Comparison of ENCODE assay signal across 25 mouse cellular contexts in genomic region chr19:7566826-7567225, GRCm38 (mm10). TPM values are rescaled to one million over a fixed set of nuclear protein-coding genes. Genes with fewer than 3 reads are reported as not detected.
A peak's percentile ranks its signal among the peaks of the same experiment; 100 is the strongest.
DNase-seq lines count a peak whose midpoint lies in the region; ATAC-seq and TF ChIP-seq lines count a peak whose summit lies in the region.
"Had no signal": no experiment of that assay in that cellular context is flagged by ENCODE, and none has a peak within 500 bp of the region (broad histone marks: within the 10 kb centered on the region; RNA-seq: fewer than 3 reads in every experiment).

No protein-coding gene starts in this region.

- TF ChIP-seq EP300 in stomach, postnatal 0 days (optimal IDR thresholded peaks at IDR 0.05), result no peak

- 73% methylated on average over 3 of the region's 3 CpGs for whole genome bisulfite sequencing in stomach, postnatal 0 days

- H3K27me3 ChIP-seq in stomach, postnatal 0 days (ENCODE audit: control insufficient read depth, insufficient read depth, low read length), result no peaks in the 10 kb centered on the region
- H3K27me3 ChIP-seq: CH12.LX; stomach, embryonic 15.5 days had no signal

- H3K4me1 ChIP-seq in stomach, postnatal 0 days (replicated peaks; ENCODE audit: control insufficient read depth, insufficient read depth), result no peaks in the 10 kb centered on the region
- H3K4me1 ChIP-seq: stomach, embryonic 15.5 days had no signal

- H3K4me3 ChIP-seq in stomach, postnatal 0 days (ENCODE audit: low read depth, low read length), result no peak overlapping the region
- H3K4me3 ChIP-seq: stomach, embryonic 15.5 days had no signal

- H3K9me3 ChIP-seq in stomach, postnatal 0 days (ENCODE audit: control insufficient read depth, low read length), result no peaks in the 10 kb centered on the region
- H3K9me3 ChIP-seq: stomach, embryonic 15.5 days had no signal

- H3K27ac ChIP-seq in stomach, postnatal 0 days (replicated peaks), result no peak overlapping the region
- H3K27ac ChIP-seq: hindbrain, postnatal 0 days; kidney, postnatal 0 days; stomach, embryonic 15.5 days had no signal

- H3K36me3 ChIP-seq in stomach, postnatal 0 days (ENCODE audit: control insufficient read depth, insufficient read depth, low read length), result no peaks in the 10 kb centered on the region
- H3K36me3 ChIP-seq: stomach, embryonic 15.5 days had no signal

- TF ChIP-seq CTCF in stomach, postnatal 0 days (IDR thresholded peaks at IDR 0.05; ENCODE audit: low read depth), result no peak

- ATAC-seq in stomach, postnatal 0 days (ENCODE audit: low FRiP score, low TSS enrichment), result no peak
- ATAC-seq: hindbrain, postnatal 0 days; midbrain, embryonic 16.5 days had no signal

- peak; percentile 17 to 40 for DNase-seq in frontal cortex, adult 2 months (ENCODE audit: extremely low spot score in 1 of 2, low spot score in 1 of 2)
- DNase-seq in frontal cortex, postnatal 25 days (ENCODE audit: low spot score in 2 of 2), result no peak
- peak; percentile 42 for DNase-seq in right cerebral cortex, adult 18-20 months
- no peak for DNase-seq in right cerebral cortex, postnatal 14 days
- peak; percentile 75 for DNase-seq in layer of hippocampus, adult 9-11 months
- no peak for DNase-seq in adrenal gland, postnatal 4 days (ENCODE audit: low spot score in 2 of 2)
- no peak for DNase-seq in stomach, postnatal 0 days (ENCODE audit: low spot score)
- DNase-seq: adrenal gland, adult 8-10 months; cerebellum, adult 18-20 months; embryo, embryonic 11 days; gastrocnemius, postnatal 10 days; kidney, adult 11 months; liver; lung, adult 18-20 months; retina, postnatal 1 day; thymus, postnatal 14 days had no signal

- no peak overlapping the region for H3K9ac ChIP-seq in stomach, postnatal 0 days (ENCODE audit: low read length)
- H3K9ac ChIP-seq: stomach, embryonic 15.5 days had no signal

- no peak overlapping the region for H3K4me2 ChIP-seq in stomach, postnatal 0 days (replicated peaks; ENCODE audit: low read depth)
- H3K4me2 ChIP-seq: heart, embryonic 11.5 days; stomach, embryonic 15.5 days had no signal

RNA-seq across cellular contexts. Expression of gene Pla2g16, which starts 9.6 kb away (rescaled TPM):
- polyA plus RNA-seq in frontal cortex, adult 2 months (2012; rRNA removed), result 43.8 and 45.7 TPM in 2 replicates
- total RNA-seq in adrenal gland, postnatal 4 days (2021), result 10 to 100 TPM; 33.0 to 41.5 TPM
- 23.9 and 25.0 TPM in 2 replicates for polyA plus RNA-seq in stomach, postnatal 0 days (2015; fragmentation: Nextera tagmentation; extraction: Ambion mirVana)

RNA-seq across cellular contexts. Expression of gene Lgals12, which starts 40.2 kb away (rescaled TPM):
- 0.59 and 0.64 TPM in 2 replicates for polyA plus RNA-seq in frontal cortex, adult 2 months (2012; rRNA removed)
- total RNA-seq in adrenal gland, postnatal 4 days (2021), result 10 to 100 TPM; 10.4 to 12.3 TPM
- polyA plus RNA-seq in stomach, postnatal 0 days (2015; fragmentation: Nextera tagmentation; extraction: Ambion mirVana), result 2.3 and 3.6 TPM in 2 replicates
- total RNA-seq: CH12.LX; megakaryocyte-erythroid progenitor cell, adult 5-6 weeks had no signal
- polyA plus RNA-seq: heart, embryonic 11.5 days had no signal

RNA-seq across cellular contexts. Expression of gene Hrasls5, which starts 45.5 kb away (rescaled TPM):
- polyA plus RNA-seq in frontal cortex, adult 2 months (2012; rRNA removed), result 0.08 and 0.11 TPM in 2 replicates
- total RNA-seq in adrenal gland, postnatal 4 days (2021), result not detected
- polyA plus RNA-seq in stomach, postnatal 0 days (2015; fragmentation: Nextera tagmentation; extraction: Ambion mirVana), result 0.10 TPM in 1 of 2 replicates, not detected in the other
- total RNA-seq: CH12.LX; gastrocnemius, postnatal 10 days; hindbrain, postnatal 0 days; megakaryocyte-erythroid progenitor cell, adult 5-6 weeks had no signal
- polyA plus RNA-seq: forebrain, embryonic 11.5 days; heart, embryonic 11.5 days; midbrain, embryonic 16.5 days; spleen, adult 2 months; stomach, embryonic 15.5 days had no signal

Comparison
In these comparisons a context has a peak if more than half of its experiments do, and no peak if none do; other contexts are left out.
1. DNase-seq: peak in frontal cortex, adult 2 months (2 of 2), right cerebral cortex, adult 18-20 months (single experiment) and layer of hippocampus, adult 9-11 months (single experiment); none in frontal cortex, postnatal 25 days (0 of 2), right cerebral cortex, postnatal 14 days (single experiment), adrenal gland, postnatal 4 days (0 of 2) and stomach, postnatal 0 days (single experiment).